Mouse (Mus musculus): ENCODE data around the gene Slc2a8. TPM values are rescaled to one million over a fixed set of nuclear protein-coding genes. Genes with fewer than 3 reads are reported as not detected.
"Not testable (repeated sequence)": the region's sequence is repeated elsewhere in the genome, so short reads cannot be mapped to it uniquely, and the experiment has no call there.

The Slc2a8 gene
- polyA plus RNA-seq (2015; fragmentation: Nextera tagmentation; extraction: Ambion mirVana), result 14.6 and 14.9 TPM in 2 replicates

DNA sequence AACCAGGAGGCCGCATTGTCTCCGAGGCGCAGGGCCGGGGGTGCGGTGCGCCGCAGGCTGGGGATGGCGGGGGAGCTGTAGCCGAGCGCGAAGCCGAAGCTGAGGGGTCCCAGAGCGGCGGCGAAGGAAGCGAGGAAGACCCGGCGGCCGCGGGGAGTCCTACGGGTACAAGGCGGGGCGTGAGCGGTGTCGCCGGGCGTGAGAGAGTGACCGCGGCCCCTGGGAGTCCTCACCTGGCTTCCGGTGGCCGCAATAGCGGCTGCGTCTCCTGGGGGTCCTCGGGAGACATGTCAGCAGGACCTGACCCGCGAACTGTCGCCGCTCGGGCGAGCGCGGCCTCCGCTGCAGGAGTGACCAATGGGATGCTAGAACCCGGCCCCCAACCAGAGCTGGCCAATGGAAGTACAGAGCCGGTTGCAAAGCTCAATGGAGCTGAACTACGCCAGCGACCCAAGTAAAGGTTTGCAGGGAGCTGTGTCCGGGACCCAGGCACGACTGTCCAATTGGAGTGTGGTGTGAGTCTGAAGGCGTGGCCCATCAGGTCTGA lies at the start of gene Slc2a8:
Gene Slc2a8, minus strand, starts transcription at position 359 of the 547 bp plus-strand sequence.
- H3K27me3 ChIP-seq (ENCODE audit: control insufficient read depth, insufficient read depth, low read length), result no peaks in the 10 kb centered on the region
- peak within 1 kb of the TSS; percentile 100 for H3K4me2 ChIP-seq (ENCODE audit: low read depth, low read length)
- H3K4me3 ChIP-seq (replicated peaks; ENCODE audit: low read length), result peak within 1 kb of the TSS; percentile 82
- WGBS, result under 1% methylated on average over 43 of the region's 50 CpGs
- ATAC-seq (ENCODE audit: insufficient read depth, low FRiP score), result peak; percentile 98
- peak within 1 kb of the TSS; percentile 87 for H3K9ac ChIP-seq (ENCODE audit: low read length)
- no peaks in the 10 kb centered on the region for H3K36me3 ChIP-seq (ENCODE audit: control insufficient read depth, insufficient read depth, low read length)
- no peaks in the 10 kb centered on the region for H3K9me3 ChIP-seq (replicated peaks; ENCODE audit: control insufficient read depth, low read length)
- H3K27ac ChIP-seq (ENCODE audit: low read length), result peak within 1 kb of the TSS; percentile 35; the same call in 1 of the 2 replicates
- H3K4me1 ChIP-seq (ENCODE audit: control insufficient read depth, insufficient read depth, low read length), result peaks cover 14% of the 10 kb centered on the region

DNA sequence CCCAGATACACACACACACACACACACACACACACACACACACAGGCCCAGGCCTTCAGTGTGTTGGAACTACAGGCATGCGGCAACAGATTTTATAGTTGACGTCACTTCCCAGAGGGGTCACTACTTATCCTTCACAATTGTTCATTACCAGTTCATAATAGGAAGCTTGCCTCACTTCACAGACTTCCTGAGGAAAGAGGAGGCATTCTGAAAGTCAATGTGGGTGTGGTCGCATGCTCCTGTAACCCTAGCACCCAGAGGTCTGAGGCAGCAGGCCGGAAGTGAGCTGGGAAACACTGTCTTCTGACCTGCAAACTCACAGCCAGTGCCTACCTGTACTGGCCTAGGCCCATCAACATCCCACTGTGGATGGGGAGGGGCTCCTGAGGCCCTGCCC lies 43.2 kb upstream of the Slc2a8 start:
- no peaks in the 10 kb centered on the region for H3K4me1 ChIP-seq (ENCODE audit: control insufficient read depth, insufficient read depth, low read length)
- H3K36me3 ChIP-seq (ENCODE audit: control insufficient read depth, insufficient read depth, low read length), result no peaks in the 10 kb centered on the region
- no peak overlapping the region for H3K4me3 ChIP-seq (replicated peaks; ENCODE audit: low read length)
- WGBS, result 66% methylated on average over 4 of the region's 4 CpGs
- H3K9ac ChIP-seq (ENCODE audit: low read length), result no peak overlapping the region
- no peak overlapping the region for H3K27ac ChIP-seq (ENCODE audit: low read length)
- H3K4me2 ChIP-seq (ENCODE audit: low read depth, low read length), result no peak overlapping the region
- H3K27me3 ChIP-seq (ENCODE audit: control insufficient read depth, insufficient read depth, low read length), result no peaks in the 10 kb centered on the region
- H3K9me3 ChIP-seq (replicated peaks; ENCODE audit: control insufficient read depth, low read length), result no peaks in the 10 kb centered on the region
- no peak for ATAC-seq (ENCODE audit: insufficient read depth, low FRiP score)

DNA sequence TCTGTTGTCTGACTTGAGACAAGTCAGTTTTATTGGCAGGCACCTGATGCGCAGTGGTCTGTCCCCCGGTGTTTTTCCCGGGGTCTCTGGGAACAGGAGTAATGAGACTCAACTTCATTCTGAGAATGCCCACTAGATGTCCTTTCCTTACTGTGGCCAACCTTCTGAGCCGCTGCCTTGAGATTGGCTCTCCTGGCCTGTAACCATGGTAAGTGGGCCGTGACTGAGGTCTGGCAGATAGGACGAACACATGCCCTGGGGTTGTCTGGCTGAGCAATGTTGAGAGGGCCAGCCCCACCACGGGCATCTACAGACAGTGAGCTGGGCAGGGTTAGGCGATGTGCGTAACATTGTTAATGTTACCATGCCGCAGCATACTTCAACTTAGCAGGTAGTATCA lies 42.7 kb upstream of the Slc2a8 start:
- no peak overlapping the region for H3K9ac ChIP-seq (ENCODE audit: low read length)
- ATAC-seq (ENCODE audit: insufficient read depth, low FRiP score), result peak; percentile 37; the same call in 1 of the 2 replicates
- H3K4me2 ChIP-seq (ENCODE audit: low read depth, low read length), result no peak overlapping the region
- H3K27me3 ChIP-seq (ENCODE audit: control insufficient read depth, insufficient read depth, low read length), result no peaks in the 10 kb centered on the region
- H3K27ac ChIP-seq (ENCODE audit: low read length), result no peak overlapping the region
- no peaks in the 10 kb centered on the region for H3K9me3 ChIP-seq (replicated peaks; ENCODE audit: control insufficient read depth, low read length)
- H3K4me3 ChIP-seq (replicated peaks; ENCODE audit: low read length), result no peak overlapping the region
- H3K4me1 ChIP-seq (ENCODE audit: control insufficient read depth, insufficient read depth, low read length), result no peaks in the 10 kb centered on the region
- no peaks in the 10 kb centered on the region for H3K36me3 ChIP-seq (ENCODE audit: control insufficient read depth, insufficient read depth, low read length)
- 71% methylated on average over 10 of the region's 10 CpGs for WGBS

DNA sequence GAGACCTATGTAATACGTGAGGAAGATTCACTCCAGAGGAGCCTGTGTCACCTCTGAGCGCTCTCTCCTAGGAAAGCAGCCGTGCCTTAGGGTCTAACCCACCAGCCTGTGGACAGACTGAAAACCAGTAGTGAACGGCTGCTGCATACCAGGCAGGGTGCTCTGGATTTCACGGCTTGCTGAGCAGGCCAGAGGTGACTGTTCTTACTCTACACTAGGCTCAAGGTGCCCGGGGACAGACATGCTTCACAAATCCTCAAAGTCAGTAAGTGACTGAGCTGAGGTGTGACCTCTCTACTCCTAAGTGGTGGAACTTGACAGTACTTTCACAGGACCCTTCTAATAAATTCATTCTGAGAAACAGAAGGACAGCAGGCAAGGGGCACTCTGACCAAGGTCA lies 41.0 kb upstream of the Slc2a8 start:
- no peak overlapping the region for H3K4me3 ChIP-seq (replicated peaks; ENCODE audit: low read length)
- no peaks in the 10 kb centered on the region for H3K9me3 ChIP-seq (replicated peaks; ENCODE audit: control insufficient read depth, low read length)
- H3K9ac ChIP-seq (ENCODE audit: low read length), result no peak overlapping the region
- H3K4me2 ChIP-seq (ENCODE audit: low read depth, low read length), result no peak overlapping the region
- no peak for ATAC-seq (ENCODE audit: insufficient read depth, low FRiP score)
- H3K27me3 ChIP-seq (ENCODE audit: control insufficient read depth, insufficient read depth, low read length), result no peaks in the 10 kb centered on the region
- no peak overlapping the region for H3K27ac ChIP-seq (ENCODE audit: low read length)
- H3K36me3 ChIP-seq (ENCODE audit: control insufficient read depth, insufficient read depth, low read length), result no peaks in the 10 kb centered on the region
- no peaks in the 10 kb centered on the region for H3K4me1 ChIP-seq (ENCODE audit: control insufficient read depth, insufficient read depth, low read length)
- 76% methylated on average over 6 of the region's 6 CpGs for WGBS

DNA sequence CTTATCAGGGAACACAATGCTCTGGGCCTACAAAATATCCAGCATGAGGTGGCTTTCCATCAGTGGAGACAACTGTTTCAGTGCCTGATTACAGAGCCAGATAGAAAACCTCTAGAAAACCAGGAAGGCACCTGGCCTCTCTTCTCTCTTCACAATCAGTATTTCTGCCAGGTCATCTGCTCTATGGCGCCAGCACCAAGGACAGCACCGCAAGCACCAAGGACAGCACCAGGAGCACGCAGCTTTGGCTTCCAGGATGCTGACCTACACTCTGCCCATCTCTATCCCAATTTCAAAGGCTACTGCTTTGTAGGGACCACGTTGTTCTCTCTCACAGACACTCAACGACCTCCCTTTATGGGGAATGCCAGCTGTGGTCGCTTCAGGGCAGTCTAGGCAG lies 36.1 kb upstream of the Slc2a8 start:
- no peak for ATAC-seq (ENCODE audit: insufficient read depth, low FRiP score)
- 6% methylated on average over 6 of the region's 6 CpGs for WGBS
- H3K9ac ChIP-seq (ENCODE audit: low read length), result no peak overlapping the region
- no peak overlapping the region for H3K4me3 ChIP-seq (replicated peaks; ENCODE audit: low read length)
- H3K36me3 ChIP-seq (ENCODE audit: control insufficient read depth, insufficient read depth, low read length), result no peaks in the 10 kb centered on the region
- no peaks in the 10 kb centered on the region for H3K9me3 ChIP-seq (replicated peaks; ENCODE audit: control insufficient read depth, low read length)
- H3K27ac ChIP-seq (ENCODE audit: low read length), result no peak overlapping the region
- no peak overlapping the region for H3K4me2 ChIP-seq (ENCODE audit: low read depth, low read length)
- no peaks in the 10 kb centered on the region for H3K27me3 ChIP-seq (ENCODE audit: control insufficient read depth, insufficient read depth, low read length)
- H3K4me1 ChIP-seq (ENCODE audit: control insufficient read depth, insufficient read depth, low read length), result no peaks in the 10 kb centered on the region

DNA sequence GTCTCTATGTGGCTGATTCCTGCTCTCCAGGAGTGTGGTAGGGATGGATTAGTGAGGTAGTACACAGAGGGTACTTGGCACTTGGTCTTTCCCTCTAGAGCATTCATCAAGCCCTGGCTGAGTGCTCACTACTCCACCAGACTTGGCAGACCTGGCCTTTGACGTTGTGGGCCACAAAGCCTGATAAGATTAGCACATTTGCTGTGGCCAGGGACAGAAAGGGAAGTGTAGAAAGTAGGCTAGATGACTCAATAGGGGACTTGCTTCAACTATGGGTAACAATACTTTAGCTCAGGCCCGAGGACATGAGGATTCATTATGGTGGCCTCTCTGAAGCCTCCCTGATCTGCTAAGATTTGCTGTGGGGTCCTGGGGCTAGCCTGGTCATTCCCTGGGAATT lies 35.3 kb upstream of the Slc2a8 start:
- WGBS, result 71% methylated on average over 2 of the region's 2 CpGs
- no peaks in the 10 kb centered on the region for H3K4me1 ChIP-seq (ENCODE audit: control insufficient read depth, insufficient read depth, low read length)
- no peaks in the 10 kb centered on the region for H3K36me3 ChIP-seq (ENCODE audit: control insufficient read depth, insufficient read depth, low read length)
- no peaks in the 10 kb centered on the region for H3K27me3 ChIP-seq (ENCODE audit: control insufficient read depth, insufficient read depth, low read length)
- no peak for ATAC-seq (ENCODE audit: insufficient read depth, low FRiP score)
- no peak overlapping the region for H3K4me3 ChIP-seq (replicated peaks; ENCODE audit: low read length)
- no peak overlapping the region for H3K9ac ChIP-seq (ENCODE audit: low read length)
- H3K9me3 ChIP-seq (replicated peaks; ENCODE audit: control insufficient read depth, low read length), result no peaks in the 10 kb centered on the region
- no peak overlapping the region for H3K4me2 ChIP-seq (ENCODE audit: low read depth, low read length)
- H3K27ac ChIP-seq (ENCODE audit: low read length), result no peak overlapping the region

DNA sequence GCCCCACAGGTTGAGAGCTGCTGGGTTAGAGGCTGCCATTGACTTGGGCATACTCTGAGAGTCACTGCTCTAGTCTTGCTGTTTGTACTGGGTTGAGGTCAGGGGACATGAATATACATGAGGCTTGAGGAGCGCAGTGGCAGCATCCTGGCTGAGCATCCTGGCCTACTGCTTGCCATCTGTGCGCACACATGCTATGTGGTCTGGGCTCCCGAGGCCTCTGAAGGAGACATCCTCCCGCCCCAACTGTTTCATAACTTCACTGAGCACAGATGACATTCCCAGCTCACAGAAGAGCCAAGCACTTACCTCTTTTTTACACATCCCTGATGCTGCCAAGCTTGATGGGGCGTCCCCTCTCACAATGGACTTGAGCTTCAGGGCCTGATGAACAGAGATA lies 33.0 kb upstream of the Slc2a8 start:
- Histone ChIP-seq H3K27me3 (ENCODE audit: control insufficient read depth, insufficient read depth, low read length) (no peaks in the 10 kb centered on the region), H3K36me3 (ENCODE audit: control insufficient read depth, insufficient read depth, low read length) (no peaks in the 10 kb centered on the region), H3K9ac (ENCODE audit: low read length) (no peak overlapping the region), H3K9me3 (replicated peaks; ENCODE audit: control insufficient read depth, low read length) (no peaks in the 10 kb centered on the region), H3K4me3 (replicated peaks; ENCODE audit: low read length) (no peak overlapping the region), H3K27ac (ENCODE audit: low read length) (no peak overlapping the region), H3K4me1 (ENCODE audit: control insufficient read depth, insufficient read depth, low read length) (no peaks in the 10 kb centered on the region), H3K4me2 (ENCODE audit: low read depth, low read length) (no peak overlapping the region)
- ATAC-seq (ENCODE audit: insufficient read depth, low FRiP score), result no peak
- WGBS, result 83% methylated on average over 5 of the region's 5 CpGs

DNA sequence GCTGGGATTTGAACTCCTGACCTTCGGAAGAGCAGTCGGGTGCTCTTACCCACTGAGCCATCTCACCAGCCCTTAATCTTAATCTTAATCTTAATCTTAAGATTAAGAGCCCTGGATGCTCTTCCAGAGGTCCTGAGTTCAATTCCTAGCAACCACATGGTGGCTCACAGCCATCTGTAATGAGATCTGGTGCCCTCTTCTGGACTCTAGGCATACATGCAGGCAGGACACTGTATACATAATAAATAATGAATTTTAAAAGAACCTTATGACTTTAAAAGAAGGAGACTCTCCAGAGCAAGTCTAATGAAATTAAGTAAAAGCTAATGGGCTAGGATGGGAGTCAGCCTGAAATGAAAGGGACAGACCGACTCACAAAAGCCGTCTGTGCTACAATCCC lies 27.2 kb upstream of the Slc2a8 start:
- WGBS, result 76% methylated on average over 4 of the region's 4 CpGs
- not testable (repeated sequence) for ATAC-seq (ENCODE audit: insufficient read depth, low FRiP score); H3K27ac ChIP-seq (ENCODE audit: low read length); H3K4me2 ChIP-seq (ENCODE audit: low read depth, low read length); H3K9ac ChIP-seq (ENCODE audit: low read length); H3K27me3 ChIP-seq (ENCODE audit: control insufficient read depth, insufficient read depth, low read length); H3K4me3 ChIP-seq (replicated peaks; ENCODE audit: low read length); H3K9me3 ChIP-seq (replicated peaks; ENCODE audit: control insufficient read depth, low read length); H3K36me3 ChIP-seq (ENCODE audit: control insufficient read depth, insufficient read depth, low read length); H3K4me1 ChIP-seq (ENCODE audit: control insufficient read depth, insufficient read depth, low read length)

DNA sequence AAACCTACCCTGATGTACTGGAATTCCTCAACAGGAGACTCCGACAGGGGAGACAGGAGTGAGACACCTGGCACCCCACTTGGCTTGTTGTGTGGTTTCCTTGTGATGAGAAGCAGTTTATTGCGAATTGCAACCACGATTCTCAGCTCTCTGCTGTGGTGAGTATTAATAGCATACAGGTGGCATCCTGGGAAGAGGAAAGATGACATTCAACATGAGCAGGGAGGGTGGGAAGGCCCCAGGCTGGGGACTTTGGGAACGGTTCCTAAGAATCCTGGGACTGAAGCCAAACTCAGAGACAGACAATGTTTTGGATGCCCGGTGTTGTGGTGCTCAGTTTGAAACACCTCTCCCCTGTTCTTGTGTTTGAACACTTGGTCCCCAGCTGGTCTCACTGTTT lies 23.2 kb upstream of the Slc2a8 start:
- H3K4me1 ChIP-seq (ENCODE audit: control insufficient read depth, insufficient read depth, low read length), result no peaks in the 10 kb centered on the region
- no peak overlapping the region for H3K9ac ChIP-seq (ENCODE audit: low read length)
- H3K36me3 ChIP-seq (ENCODE audit: control insufficient read depth, insufficient read depth, low read length), result no peaks in the 10 kb centered on the region
- no peak for ATAC-seq (ENCODE audit: insufficient read depth, low FRiP score)
- 72% methylated on average over 5 of the region's 5 CpGs for WGBS
- H3K4me3 ChIP-seq (replicated peaks; ENCODE audit: low read length), result no peak overlapping the region
- no peaks in the 10 kb centered on the region for H3K27me3 ChIP-seq (ENCODE audit: control insufficient read depth, insufficient read depth, low read length)
- H3K4me2 ChIP-seq (ENCODE audit: low read depth, low read length), result no peak overlapping the region
- H3K27ac ChIP-seq (ENCODE audit: low read length), result no peak overlapping the region
- H3K9me3 ChIP-seq (replicated peaks; ENCODE audit: control insufficient read depth, low read length), result no peaks in the 10 kb centered on the region

DNA sequence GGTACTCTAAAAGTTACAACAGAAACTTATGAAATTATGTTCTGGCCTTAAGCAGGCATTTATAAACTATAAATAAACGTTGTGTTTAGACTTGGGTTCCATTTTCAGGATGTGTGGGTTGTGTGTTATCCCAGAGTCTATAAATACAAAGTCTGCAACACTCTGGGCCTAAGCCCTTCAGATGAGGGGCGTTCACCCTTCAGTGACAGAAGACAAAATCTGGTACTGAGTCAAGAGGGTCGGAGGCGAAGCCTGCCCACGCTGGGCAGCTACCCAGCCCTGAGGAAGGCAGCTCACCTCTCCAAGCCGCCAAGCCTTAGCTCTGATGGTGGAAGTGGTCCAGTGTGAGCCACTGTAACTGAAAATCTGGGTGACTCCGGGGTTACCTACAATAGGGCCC lies 20.3 kb upstream of the Slc2a8 start:
- Histone ChIP-seq H3K36me3 (ENCODE audit: control insufficient read depth, insufficient read depth, low read length) (no peaks in the 10 kb centered on the region), H3K9me3 (replicated peaks; ENCODE audit: control insufficient read depth, low read length) (no peaks in the 10 kb centered on the region), H3K4me3 (replicated peaks; ENCODE audit: low read length) (no peak overlapping the region), H3K9ac (ENCODE audit: low read length) (no peak overlapping the region), H3K27me3 (ENCODE audit: control insufficient read depth, insufficient read depth, low read length) (no peaks in the 10 kb centered on the region), H3K27ac (ENCODE audit: low read length) (no peak overlapping the region), H3K4me2 (ENCODE audit: low read depth, low read length) (no peak overlapping the region), H3K4me1 (ENCODE audit: control insufficient read depth, insufficient read depth, low read length) (no peaks in the 10 kb centered on the region)
- ATAC-seq (ENCODE audit: insufficient read depth, low FRiP score), result no peak
- 81% methylated on average over 7 of the region's 7 CpGs for WGBS
